Mouse (Mus musculus): Measurements from ENCODE around the gene Gabbr2.

DNA sequence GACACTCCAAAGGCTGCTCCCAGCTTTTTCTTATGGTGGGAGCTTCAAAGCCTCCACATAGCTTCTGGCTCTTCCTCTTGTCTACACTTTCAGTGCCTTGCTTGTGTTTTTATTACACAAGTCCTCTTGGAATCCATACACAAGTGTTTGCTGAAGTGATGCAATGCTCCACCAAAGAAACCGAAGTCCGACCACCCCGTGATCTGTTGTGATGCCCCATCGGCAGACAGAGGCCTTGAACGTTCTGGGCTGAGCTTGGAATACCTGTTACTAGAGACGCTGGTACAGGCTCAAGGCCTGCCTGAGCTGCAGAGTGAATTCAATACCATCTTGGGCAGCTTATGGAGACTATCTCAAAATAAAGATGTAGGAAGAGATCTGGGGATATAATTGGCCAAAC is 3.9 kb downstream of the Gabbr2 start:
- TF ChIP-seq CTCF (IDR thresholded peaks at IDR 0.05; ENCODE audit: low read depth, low read length) (no peak), EP300 (IDR thresholded peaks at IDR 0.05; ENCODE audit: insufficient read depth, low read depth, low read length) (no peak), POLR2A (IDR thresholded peaks at IDR 0.05; ENCODE audit: insufficient read depth, low read length) (no peak)

Data from ES-Bruce4 (cell line).